Mouse (Mus musculus) telencephalon, adult 2 months (tissue): ENCODE data around the gene Daam1.
A peak's percentile ranks its signal among the peaks of the same experiment; 100 is the strongest.

Experiments used
- DNase-seq: peaks from one replicate; pipeline ENCODE4 v3.0.0-alpha.2; 2011; ENCODE audit warnings: low read depth, low spot score

The Daam1 gene

DNA sequence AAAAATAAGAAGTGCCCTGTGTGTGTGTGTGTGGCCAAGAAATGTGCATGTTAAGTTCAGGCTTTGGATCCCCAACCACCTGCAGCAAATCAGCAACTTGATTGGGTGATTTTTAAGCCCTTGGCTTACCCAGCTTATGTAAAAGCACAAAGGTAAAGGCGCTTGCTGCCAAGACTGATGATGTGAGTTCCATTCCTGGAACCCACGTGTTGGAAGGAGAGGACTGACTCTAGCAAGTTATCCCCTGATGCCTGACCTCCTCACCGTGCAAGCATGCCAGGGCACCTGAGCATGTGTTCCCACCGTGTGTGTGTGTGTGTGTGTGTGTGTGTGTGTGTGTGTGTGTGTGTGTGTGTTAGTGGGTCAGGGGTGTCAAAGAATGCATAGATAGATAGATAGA is 166.5 kb downstream of the Daam1 start:
- DNase-seq: no peak

GRCm38 (mm10) chr12:71998653-71999052 is 167.8 kb downstream of the Daam1 start:
- DNase-seq: no peak

GRCm38 (mm10) chr12:71999671-72000070 is 168.8 kb downstream of the Daam1 start:
- DNase-seq: no peak

GRCm38 (mm10) chr12:72001811-72002210 is 170.9 kb downstream of the Daam1 start:
- DNase-seq: no peak

- DNase-seq: no peak
Observed at GRCm38 (mm10) chr12:72005307-72005706, 174.4 kb downstream of the Daam1 start.

GRCm38 (mm10) chr12:72007656-72008055 is 176.8 kb downstream of the Daam1 start:
- no peak for DNase-seq

DNA sequence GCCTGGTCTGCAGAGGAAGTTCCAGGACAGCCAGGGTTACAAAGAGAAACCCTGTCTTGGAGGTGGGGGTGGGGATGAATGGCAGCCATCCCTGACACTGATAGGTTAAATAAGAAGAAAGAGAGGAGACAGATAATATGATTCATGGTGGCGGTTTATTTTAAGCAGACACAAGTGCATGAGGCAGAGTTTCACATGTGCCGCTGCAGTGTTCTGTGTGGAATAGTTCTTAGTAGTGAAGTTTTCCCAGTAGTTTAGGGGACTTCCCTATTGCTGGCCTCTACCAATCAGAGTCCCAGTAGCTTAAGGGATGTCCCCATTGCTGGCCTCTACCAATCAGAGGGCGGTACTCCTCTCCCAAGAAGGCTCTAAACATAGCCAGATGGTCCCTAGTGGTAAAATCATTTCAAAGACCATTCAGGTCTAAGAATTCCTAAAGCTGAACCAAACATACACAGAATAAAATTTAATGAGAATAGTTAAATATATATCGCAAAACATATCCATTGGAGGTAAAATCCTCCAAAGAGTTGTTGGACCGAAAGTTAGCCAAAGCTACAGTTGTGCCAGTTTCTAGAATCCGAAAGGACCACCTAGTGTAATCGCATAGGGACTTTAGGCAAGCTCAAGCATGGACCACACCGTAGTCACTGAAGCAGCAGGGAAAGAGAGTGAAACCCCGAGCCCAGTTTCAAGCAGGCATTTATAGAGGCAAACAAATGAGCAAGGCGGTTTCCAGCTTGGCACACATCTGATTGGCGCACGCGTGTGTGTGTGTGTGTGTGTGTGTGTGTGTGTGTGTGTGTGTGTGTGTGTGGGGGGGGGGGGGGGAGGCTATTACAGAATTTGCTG is 178.4 kb downstream of the Daam1 start:
- no peak for DNase-seq

- no peak for DNase-seq
Observed at GRCm38 (mm10) chr12:72011404-72011803, 180.5 kb downstream of the Daam1 start.

DNA sequence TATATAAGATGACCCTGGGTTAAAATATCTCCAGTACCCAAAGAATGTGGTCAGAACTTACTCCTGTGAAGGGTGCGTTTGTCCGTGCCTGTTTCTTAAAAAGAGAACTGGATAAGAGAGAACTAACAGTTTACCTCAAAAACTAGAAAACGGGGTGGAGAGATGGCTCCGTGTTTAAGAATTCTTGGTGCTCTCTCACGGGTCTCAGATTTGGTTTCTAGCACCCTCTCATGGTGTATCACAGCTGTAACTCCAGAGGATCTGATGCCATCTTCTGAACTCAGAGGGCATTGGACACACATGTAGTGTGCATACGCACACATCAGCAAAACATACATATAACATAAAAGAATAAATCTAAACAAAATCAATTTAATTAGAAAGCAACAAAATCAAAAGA is 181.2 kb downstream of the Daam1 start:
- no peak for DNase-seq

- peak; percentile 40 for DNase-seq
Observed at GRCm38 (mm10) chr12:72013711-72014354, 183.0 kb downstream of the Daam1 start.

DNA sequence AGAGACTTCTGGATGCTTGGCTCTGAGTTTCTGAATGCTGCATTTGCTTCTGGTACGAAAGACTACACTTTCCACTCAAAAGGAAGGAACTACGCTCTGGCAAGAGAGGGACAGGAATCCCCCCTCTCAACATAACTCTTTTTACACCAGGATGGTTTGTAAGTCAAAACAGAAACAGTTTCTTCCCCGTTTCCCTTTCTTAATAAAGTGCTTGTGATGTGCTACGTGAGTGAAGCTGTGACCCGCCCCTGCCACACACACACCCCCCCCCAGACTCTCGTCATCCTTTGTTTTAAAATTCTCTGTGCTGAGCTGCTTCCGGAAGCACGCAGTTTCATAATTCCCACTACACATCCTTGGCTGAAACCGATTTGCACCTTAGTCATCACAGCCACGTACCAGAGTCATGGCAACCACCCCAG is 183.5 kb downstream of the Daam1 start:
- DNase-seq: no peak

DNA sequence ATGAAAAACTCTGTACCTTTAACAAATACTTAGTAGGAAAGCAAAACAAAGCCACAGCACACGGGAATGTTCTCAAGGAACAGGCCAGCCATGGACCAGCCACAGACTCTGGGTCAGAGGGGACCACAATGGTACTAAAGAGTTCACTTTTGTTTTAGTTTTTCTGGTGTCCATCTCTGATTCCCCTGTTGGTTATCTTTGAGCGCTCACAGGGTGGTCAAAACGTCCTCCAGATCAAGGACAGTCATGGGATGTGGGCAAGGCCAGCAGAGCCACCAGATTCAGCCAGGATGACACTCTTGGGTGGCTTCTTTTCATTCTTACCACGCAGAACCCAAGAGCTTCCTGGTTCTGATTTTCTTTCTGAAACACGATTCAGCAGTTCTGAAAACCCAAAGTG is 184.4 kb downstream of the Daam1 start:
- DNase-seq: no peak

DNA sequence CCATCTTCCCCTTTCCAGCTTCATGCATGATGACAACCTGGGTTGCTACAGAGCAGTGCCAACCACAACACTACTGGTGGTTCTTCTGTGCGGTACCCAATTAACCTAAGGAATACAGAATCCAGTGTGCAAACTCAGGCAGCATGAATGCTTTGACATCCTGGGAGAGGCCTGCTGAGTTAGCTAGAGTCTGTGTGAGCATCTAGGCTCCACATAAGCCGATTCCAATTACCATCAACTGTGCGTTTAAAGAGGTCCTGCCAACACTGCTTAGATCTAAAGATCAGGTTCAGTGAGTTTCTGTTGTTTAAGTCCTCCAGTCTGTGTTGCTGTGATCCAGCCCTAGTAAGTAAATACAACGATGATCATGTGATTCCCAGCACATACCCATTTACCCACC is 189.4 kb downstream of the Daam1 start:
- DNase-seq: no peak

DNA sequence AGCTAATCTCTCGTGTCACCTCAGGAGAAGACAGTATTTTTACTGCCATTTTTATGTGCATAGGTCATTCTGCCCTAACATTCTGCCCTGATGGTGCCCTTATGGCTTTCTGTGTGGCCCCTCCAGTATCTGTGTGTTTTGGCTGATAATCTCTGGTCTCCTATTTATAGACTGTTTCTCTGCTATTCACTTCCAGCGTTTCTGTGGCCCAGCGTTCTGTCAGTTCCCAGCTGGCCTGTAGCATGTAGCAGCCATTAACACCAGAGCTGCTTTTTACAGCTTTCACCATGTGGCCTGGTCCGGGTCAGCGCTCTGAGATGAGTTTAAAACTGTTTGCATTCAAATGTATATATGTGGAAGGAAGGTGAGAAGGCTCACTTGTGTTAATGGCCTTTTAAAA is 190.7 kb downstream of the Daam1 start:
- no peak for DNase-seq

- no peak for DNase-seq
Observed at GRCm38 (mm10) chr12:72022790-72023189, 191.9 kb downstream of the Daam1 start.

DNA sequence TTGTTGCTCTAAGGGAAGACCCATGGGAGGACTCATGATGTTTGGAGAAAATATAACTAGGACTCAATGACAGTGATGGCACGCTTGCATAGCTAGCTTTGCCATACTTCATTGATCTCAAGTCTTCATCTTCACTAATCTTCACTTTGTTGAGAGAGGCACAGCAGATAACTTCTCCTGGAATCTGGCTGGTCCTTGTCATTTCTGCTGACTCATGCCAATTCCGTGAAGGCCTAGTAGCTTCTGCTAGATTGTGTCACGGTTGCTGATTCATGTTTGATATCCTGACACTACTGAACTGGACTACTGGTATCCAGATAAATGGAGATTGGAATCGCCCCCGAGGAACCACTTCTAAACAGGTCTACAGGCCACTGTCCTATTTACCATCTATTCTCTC is 192.7 kb downstream of the Daam1 start:
- DNase-seq: no peak

- no peak for DNase-seq
Observed at GRCm38 (mm10) chr12:72025275-72025795, 194.5 kb downstream of the Daam1 start.

DNA sequence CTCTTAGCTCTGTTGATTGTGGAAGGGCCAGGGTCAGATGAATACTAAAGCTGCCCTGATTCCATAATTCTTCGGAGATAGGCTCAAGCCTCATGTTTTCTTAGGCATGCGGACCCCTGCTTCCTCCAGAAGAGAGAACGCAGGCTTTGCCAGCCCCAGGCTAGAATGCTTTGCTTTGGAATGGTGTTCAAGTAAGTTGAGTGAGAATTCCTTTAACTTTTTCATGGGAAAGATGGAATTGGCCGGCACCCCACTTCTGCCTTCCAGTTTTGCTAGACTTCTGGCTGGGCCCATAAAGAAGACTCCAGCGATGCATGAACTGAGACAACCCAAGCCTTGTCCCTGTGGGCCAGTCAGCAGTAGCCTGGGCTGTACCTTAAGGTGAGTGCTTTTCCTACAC is 200.3 kb downstream of the Daam1 start:
- no peak for DNase-seq

DNA sequence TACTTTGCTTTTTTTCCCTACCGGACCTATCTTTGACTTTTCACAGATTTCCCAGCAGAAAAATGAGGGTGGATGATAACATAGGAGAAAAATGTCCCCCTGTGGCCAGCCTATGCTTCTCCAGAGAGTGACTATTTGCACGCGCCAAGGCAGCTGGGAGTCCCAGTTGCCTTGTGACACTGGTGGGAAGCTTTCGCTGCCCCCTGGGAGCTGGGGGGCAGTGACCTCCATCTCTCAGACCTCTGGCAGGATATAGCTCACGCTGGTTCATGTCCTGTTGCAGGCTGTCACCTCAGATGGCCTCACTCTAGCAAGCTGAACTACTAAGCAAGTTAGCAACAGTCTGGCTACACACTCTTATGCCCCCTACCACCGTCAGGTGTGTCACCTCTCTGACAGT is 200.9 kb downstream of the Daam1 start:
- no peak for DNase-seq

GRCm38 (mm10) chr12:72036097-72036661 is 205.3 kb downstream of the Daam1 start:
- no peak for DNase-seq

- no peak for DNase-seq
Observed at GRCm38 (mm10) chr12:72037049-72037448, 206.2 kb downstream of the Daam1 start.

DNA sequence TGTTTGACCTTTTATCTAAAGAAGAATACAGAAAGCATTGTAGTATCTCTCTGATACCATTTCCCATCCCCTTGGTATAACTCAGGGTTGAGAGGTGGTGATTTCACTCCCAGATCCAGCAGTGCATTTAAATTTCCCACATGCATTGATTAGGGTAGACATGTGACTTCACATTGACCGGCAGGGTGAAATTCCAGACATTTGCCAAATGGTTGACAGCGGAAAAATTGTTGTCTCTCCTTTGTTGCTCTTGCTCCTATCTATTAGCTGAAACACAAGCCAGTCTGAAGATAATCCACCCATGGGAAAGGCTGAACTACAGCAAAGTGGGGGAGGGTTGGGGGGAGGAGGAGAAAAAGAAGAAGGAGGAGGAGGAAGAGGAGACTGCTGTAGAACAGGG is 208.0 kb downstream of the Daam1 start:
- no peak for DNase-seq

- no peak for DNase-seq
Observed at GRCm38 (mm10) chr12:72039501-72039900, 208.6 kb downstream of the Daam1 start.
